Mouse (Mus musculus): ENCODE data around the gene Akna. TPM values are rescaled to one million over a fixed set of nuclear protein-coding genes. Genes with fewer than 3 reads are reported as not detected.

The Akna gene
- polyA plus RNA-seq, 1 experiment from 2014 or later, result 11.2 TPM

GRCm38 (mm10) chr4:63355877-63356665, 47.1 kb downstream of the Akna start, which contains the start of gene Orm3:
Gene Orm3, plus strand, starts transcription at chr4:63356162.
- Histone ChIP-seq H3K4me2 (ENCODE audit: low read length) (no peak within 1 kb of the TSS), H3K27me3 (replicated peaks; ENCODE audit: control insufficient read depth, insufficient read depth, low read length) (no peaks in the 10 kb centered on the region), H3K9ac (replicated peaks; ENCODE audit: low read depth, low read length) (no peak within 1 kb of the TSS), H3K4me3 (replicated peaks; ENCODE audit: low read length) (no peak within 1 kb of the TSS), H3K27ac (ENCODE audit: low read length) (no peak within 1 kb of the TSS), H3K36me3 (ENCODE audit: control insufficient read depth, insufficient read depth) (no peaks in the 10 kb centered on the region), H3K4me1 (replicated peaks; ENCODE audit: control insufficient read depth, insufficient read depth, low read length) (no peaks in the 10 kb centered on the region), H3K9me3 (ENCODE audit: control insufficient read depth, low read length) (no peaks in the 10 kb centered on the region)
- WGBS, result 81% methylated on average over 4 of the region's 4 CpGs
- no peak for ATAC-seq

GRCm38 (mm10) chr4:63348524-63348923, 54.6 kb downstream of the Akna start:
- H3K27ac ChIP-seq (ENCODE audit: low read length), result no peak overlapping the region
- H3K36me3 ChIP-seq (ENCODE audit: control insufficient read depth, insufficient read depth), result no peaks in the 10 kb centered on the region
- no peak for ATAC-seq
- H3K4me1 ChIP-seq (replicated peaks; ENCODE audit: control insufficient read depth, insufficient read depth, low read length), result no peaks in the 10 kb centered on the region
- no peak overlapping the region for H3K4me3 ChIP-seq (replicated peaks; ENCODE audit: low read length)
- 73% methylated on average over 6 of the region's 6 CpGs for WGBS
- H3K27me3 ChIP-seq (replicated peaks; ENCODE audit: control insufficient read depth, insufficient read depth, low read length), result no peaks in the 10 kb centered on the region
- H3K4me2 ChIP-seq (ENCODE audit: low read length), result no peak overlapping the region
- H3K9me3 ChIP-seq (ENCODE audit: control insufficient read depth, low read length), result no peaks in the 10 kb centered on the region
- no peak overlapping the region for H3K9ac ChIP-seq (replicated peaks; ENCODE audit: low read depth, low read length)

- H3K36me3 ChIP-seq (ENCODE audit: control insufficient read depth, insufficient read depth), result no peaks in the 10 kb centered on the region
- H3K27ac ChIP-seq (ENCODE audit: low read length), result no peak overlapping the region
- H3K9me3 ChIP-seq (ENCODE audit: control insufficient read depth, low read length), result no peaks in the 10 kb centered on the region
- no peak overlapping the region for H3K4me3 ChIP-seq (replicated peaks; ENCODE audit: low read length)
- no peak overlapping the region for H3K4me2 ChIP-seq (ENCODE audit: low read length)
- WGBS, result 83% methylated on average over 4 of the region's 4 CpGs
- no peak for ATAC-seq
- H3K27me3 ChIP-seq (replicated peaks; ENCODE audit: control insufficient read depth, insufficient read depth, low read length), result no peaks in the 10 kb centered on the region
- no peaks in the 10 kb centered on the region for H3K4me1 ChIP-seq (replicated peaks; ENCODE audit: control insufficient read depth, insufficient read depth, low read length)
- no peak overlapping the region for H3K9ac ChIP-seq (replicated peaks; ENCODE audit: low read depth, low read length)
Observed at GRCm38 (mm10) chr4:63346659-63347058, 56.5 kb downstream of the Akna start.

GRCm38 (mm10) chr4:63345261-63345660, 57.9 kb downstream of the Akna start:
- no peak overlapping the region for H3K9ac ChIP-seq (replicated peaks; ENCODE audit: low read depth, low read length)
- H3K36me3 ChIP-seq (ENCODE audit: control insufficient read depth, insufficient read depth), result no peaks in the 10 kb centered on the region
- no peak overlapping the region for H3K4me2 ChIP-seq (ENCODE audit: low read length)
- H3K4me3 ChIP-seq (replicated peaks; ENCODE audit: low read length), result no peak overlapping the region
- no peaks in the 10 kb centered on the region for H3K27me3 ChIP-seq (replicated peaks; ENCODE audit: control insufficient read depth, insufficient read depth, low read length)
- no peak overlapping the region for H3K27ac ChIP-seq (ENCODE audit: low read length)
- no peaks in the 10 kb centered on the region for H3K4me1 ChIP-seq (replicated peaks; ENCODE audit: control insufficient read depth, insufficient read depth, low read length)
- no peaks in the 10 kb centered on the region for H3K9me3 ChIP-seq (ENCODE audit: control insufficient read depth, low read length)
- ATAC-seq, result no peak

- H3K27me3 ChIP-seq (replicated peaks; ENCODE audit: control insufficient read depth, insufficient read depth, low read length), result no peaks in the 10 kb centered on the region
- H3K4me2 ChIP-seq (ENCODE audit: low read length), result no peak within 1 kb of the TSS
- H3K4me3 ChIP-seq (replicated peaks; ENCODE audit: low read length), result no peak within 1 kb of the TSS
- no peak within 1 kb of the TSS for H3K9ac ChIP-seq (replicated peaks; ENCODE audit: low read depth, low read length)
- H3K4me1 ChIP-seq (replicated peaks; ENCODE audit: control insufficient read depth, insufficient read depth, low read length), result no peaks in the 10 kb centered on the region
- 94% methylated on average over 8 of the region's 8 CpGs for WGBS
- no peaks in the 10 kb centered on the region for H3K36me3 ChIP-seq (ENCODE audit: control insufficient read depth, insufficient read depth)
- ATAC-seq, result no peak
- no peaks in the 10 kb centered on the region for H3K9me3 ChIP-seq (ENCODE audit: control insufficient read depth, low read length)
- no peak within 1 kb of the TSS for H3K27ac ChIP-seq (ENCODE audit: low read length)
Observed at GRCm38 (mm10) chr4:63344295-63344694, 58.9 kb downstream of the Akna start, which contains the start of gene Orm1. Gene Orm1, plus strand, starts transcription at chr4:63344560.

GRCm38 (mm10) chr4:63343608-63344007, 59.5 kb downstream of the Akna start:
- Histone ChIP-seq H3K9me3 (ENCODE audit: control insufficient read depth, low read length) (no peaks in the 10 kb centered on the region), H3K4me1 (replicated peaks; ENCODE audit: control insufficient read depth, insufficient read depth, low read length) (no peaks in the 10 kb centered on the region), H3K9ac (replicated peaks; ENCODE audit: low read depth, low read length) (no peak overlapping the region), H3K4me2 (ENCODE audit: low read length) (no peak overlapping the region), H3K27me3 (replicated peaks; ENCODE audit: control insufficient read depth, insufficient read depth, low read length) (no peaks in the 10 kb centered on the region), H3K4me3 (replicated peaks; ENCODE audit: low read length) (no peak overlapping the region), H3K27ac (ENCODE audit: low read length) (no peak overlapping the region), H3K36me3 (ENCODE audit: control insufficient read depth, insufficient read depth) (no peaks in the 10 kb centered on the region)
- no peak for ATAC-seq
- 62% methylated on average over 3 of the region's 3 CpGs for WGBS

GRCm38 (mm10) chr4:63342491-63342890, 60.7 kb downstream of the Akna start:
- no peaks in the 10 kb centered on the region for H3K9me3 ChIP-seq (ENCODE audit: control insufficient read depth, low read length)
- 67% methylated on average over 4 of the region's 4 CpGs for WGBS
- ATAC-seq, result no peak

GRCm38 (mm10) chr4:63338414-63339076, 64.6 kb downstream of the Akna start:
- Histone ChIP-seq H3K36me3 (ENCODE audit: control insufficient read depth, insufficient read depth) (no peaks in the 10 kb centered on the region), H3K27me3 (replicated peaks; ENCODE audit: control insufficient read depth, insufficient read depth, low read length) (no peaks in the 10 kb centered on the region), H3K4me3 (replicated peaks; ENCODE audit: low read length) (no peak overlapping the region), H3K4me2 (ENCODE audit: low read length) (no peak overlapping the region), H3K9ac (replicated peaks; ENCODE audit: low read depth, low read length) (no peak overlapping the region), H3K9me3 (ENCODE audit: control insufficient read depth, low read length) (no peaks in the 10 kb centered on the region), H3K27ac (ENCODE audit: low read length) (no peak overlapping the region), H3K4me1 (replicated peaks; ENCODE audit: control insufficient read depth, insufficient read depth, low read length) (no peaks in the 10 kb centered on the region; the same call in 1 of the 2 replicates)
- no peak for ATAC-seq
- 61% methylated on average over 3 of the region's 3 CpGs for WGBS

More at GRCm38 (mm10) chr4:63342491-63342890, 60.7 kb downstream of the Akna start:
- H3K4me2 ChIP-seq (ENCODE audit: low read length), result no peak overlapping the region
- H3K27me3 ChIP-seq (replicated peaks; ENCODE audit: control insufficient read depth, insufficient read depth, low read length), result no peaks in the 10 kb centered on the region
- H3K27ac ChIP-seq (ENCODE audit: low read length), result no peak overlapping the region
- H3K36me3 ChIP-seq (ENCODE audit: control insufficient read depth, insufficient read depth), result no peaks in the 10 kb centered on the region
- H3K9ac ChIP-seq (replicated peaks; ENCODE audit: low read depth, low read length), result no peak overlapping the region
- H3K4me3 ChIP-seq (replicated peaks; ENCODE audit: low read length), result no peak overlapping the region
- no peaks in the 10 kb centered on the region; the same call in 1 of the 2 replicates for H3K4me1 ChIP-seq (replicated peaks; ENCODE audit: control insufficient read depth, insufficient read depth, low read length)

GRCm38 (mm10) chr4:63333403-63333802, 69.8 kb downstream of the Akna start:
- H3K4me1 ChIP-seq (replicated peaks; ENCODE audit: control insufficient read depth, insufficient read depth, low read length), result no peaks in the 10 kb centered on the region; the same call in 1 of the 2 replicates
- no peaks in the 10 kb centered on the region for H3K27me3 ChIP-seq (replicated peaks; ENCODE audit: control insufficient read depth, insufficient read depth, low read length)
- 83% methylated on average over 4 of the region's 4 CpGs for WGBS
- H3K4me3 ChIP-seq (replicated peaks; ENCODE audit: low read length), result no peak overlapping the region
- H3K4me2 ChIP-seq (ENCODE audit: low read length), result no peak overlapping the region
- H3K9me3 ChIP-seq (ENCODE audit: control insufficient read depth, low read length), result no peaks in the 10 kb centered on the region
- no peak overlapping the region for H3K27ac ChIP-seq (ENCODE audit: low read length)
- no peak overlapping the region for H3K9ac ChIP-seq (replicated peaks; ENCODE audit: low read depth, low read length)
- no peaks in the 10 kb centered on the region for H3K36me3 ChIP-seq (ENCODE audit: control insufficient read depth, insufficient read depth)
- no peak for ATAC-seq
